Comparison of ENCODE assay signal across 9 mouse cellular contexts in the genomic region with DNA sequence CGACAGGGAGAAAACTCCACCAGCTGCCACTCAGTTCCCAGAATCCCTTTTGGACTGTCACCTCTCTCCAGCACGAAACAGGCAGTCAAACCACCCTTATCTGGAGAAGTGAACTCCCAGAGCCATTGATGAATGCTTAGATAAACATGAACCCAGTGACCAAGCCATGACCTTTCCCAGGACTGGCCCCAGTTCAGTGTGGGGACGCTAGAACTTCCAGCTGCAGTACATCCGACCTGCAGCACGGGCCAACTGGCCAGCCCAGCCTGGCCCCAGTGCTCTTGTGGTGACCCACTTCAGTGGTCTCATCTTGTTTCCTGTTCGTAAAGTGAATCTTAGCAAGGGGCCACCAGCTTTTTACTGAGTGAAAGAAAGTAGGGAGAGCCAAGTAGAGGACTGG. TPM values are rescaled to one million over a fixed set of nuclear protein-coding genes. Genes with fewer than 3 reads are reported as not detected.
A peak's percentile ranks its signal among the peaks of the same experiment; 100 is the strongest.
DNase-seq lines count a peak whose midpoint lies in the region; ATAC-seq and TF ChIP-seq lines count a peak whose summit lies in the region.
"Had no signal": no experiment of that assay in that cellular context is flagged by ENCODE, and none has a peak within 500 bp of the region (broad histone marks: within the 10 kb centered on the region; RNA-seq: fewer than 3 reads in every experiment).

No protein-coding gene starts in this region.

- WGBS in heart, adult 2 months = 28% methylated on average over 6 of the region's 6 CpGs
- WGBS in liver, embryonic 12.5 days (ENCODE audit: insufficient replicate concordance) = 26% methylated on average over 6 of the region's 6 CpGs
- 50% methylated on average over 6 of the region's 6 CpGs for WGBS in midbrain, embryonic 13.5 days

- no peaks in the 10 kb centered on the region for H3K79me2 ChIP-seq in heart, adult 2 months (replicated peaks; ENCODE audit: control insufficient read depth, insufficient read depth, low read length)

- peak; percentile 58 for ATAC-seq in liver, embryonic 12.5 days
- no peak for ATAC-seq in midbrain, embryonic 13.5 days
- ATAC-seq: intestine, embryonic 16.5 days had no signal

- no peak for TF ChIP-seq CTCF in heart, adult 2 months (IDR thresholded peaks at IDR 0.05)

- no peak overlapping the region for H3K4me2 ChIP-seq in liver, embryonic 12.5 days
- H3K4me2 ChIP-seq in midbrain, embryonic 13.5 days (replicated peaks) = no peak overlapping the region

- H3K4me3 ChIP-seq in heart, adult 2 months = no peak overlapping the region
- no peak overlapping the region for H3K4me3 ChIP-seq in liver, embryonic 12.5 days
- no peak overlapping the region for H3K4me3 ChIP-seq in midbrain, embryonic 13.5 days (replicated peaks)

- no peak for TF ChIP-seq EP300 in heart, adult 2 months (IDR thresholded peaks at IDR 0.05; ENCODE audit: insufficient read depth, low read depth, low read length)

- DNase-seq in heart, adult 2 months = peak; percentile 34 to 39
- no peak for DNase-seq in heart, postnatal 36 days
- peak; percentile 33 for DNase-seq in adrenal gland, postnatal 10 days
- peak; percentile 45 to 63 for DNase-seq in kidney, adult 8-10 months
- DNase-seq in cerebellum, adult 18-20 months = no peak
- DNase-seq: heart, postnatal 10 days had no signal

- no peak overlapping the region for H3K9ac ChIP-seq in heart, adult 2 months (ENCODE audit: low read depth, low read length)
- H3K9ac ChIP-seq in liver, embryonic 12.5 days = no peak overlapping the region
- no peak overlapping the region for H3K9ac ChIP-seq in midbrain, embryonic 13.5 days (replicated peaks)

- H3K9me3 ChIP-seq in liver, embryonic 12.5 days (replicated peaks) = no peaks in the 10 kb centered on the region
- H3K9me3 ChIP-seq in midbrain, embryonic 13.5 days = no peaks in the 10 kb centered on the region

- no peak overlapping the region for H3K27ac ChIP-seq in heart, adult 2 months
- 0 out of 2 replicates have a peak overlapping the region, but pooled peaks have one; percentile 30 for H3K27ac ChIP-seq in liver, embryonic 12.5 days
- no peak overlapping the region for H3K27ac ChIP-seq in midbrain, embryonic 13.5 days

- H3K4me1 ChIP-seq in heart, adult 2 months (ENCODE audit: control insufficient read depth, insufficient read depth, low read length) = no peaks in the 10 kb centered on the region
- peaks cover 7% of the 10 kb centered on the region for H3K4me1 ChIP-seq in liver, embryonic 12.5 days
- H3K4me1 ChIP-seq in midbrain, embryonic 13.5 days (replicated peaks) = no peaks in the 10 kb centered on the region; the same call in 1 of the 2 replicates

- intact Hi-C loops in heart, adult 2 months (cut with DNase I) = no loop called here
- intact Hi-C loops in heart, postnatal 36 days (cut with DNase I) = no loop called here

- no peaks in the 10 kb centered on the region for H3K27me3 ChIP-seq in heart, adult 2 months (ENCODE audit: control insufficient read depth, insufficient read depth, low read length)
- H3K27me3 ChIP-seq in liver, embryonic 12.5 days (replicated peaks) = peaks cover 15% of the 10 kb centered on the region
- H3K27me3 ChIP-seq in midbrain, embryonic 13.5 days = no peaks in the 10 kb centered on the region

- no peak for TF ChIP-seq POLR2A in heart, adult 2 months (IDR thresholded peaks at IDR 0.05; ENCODE audit: insufficient read depth, low read depth, low read length)

- no peaks in the 10 kb centered on the region for H3K36me3 ChIP-seq in heart, adult 2 months (ENCODE audit: control insufficient read depth, insufficient read depth, low read length)
- H3K36me3 ChIP-seq in liver, embryonic 12.5 days = no peaks in the 10 kb centered on the region
- no peaks in the 10 kb centered on the region for H3K36me3 ChIP-seq in midbrain, embryonic 13.5 days

RNA-seq across cellular contexts. Expression of a gene that starts 36.3 kb away (rescaled TPM):
- 1 to 10 TPM; 2.5 to 2.8 TPM for total RNA-seq in heart, adult 2 months (2021)
- 4.8 and 6.6 TPM in 2 replicates for polyA plus RNA-seq in heart, adult 2 months (2012; rRNA removed)
- total RNA-seq in heart, postnatal 36 days (2021) = 1 to 10 TPM; 1.7 to 1.9 TPM
- 10 to 100 TPM in 1 of 2 experiments, 1 to 10 TPM in 1; 9.1 to 12.0 TPM for total RNA-seq in adrenal gland, postnatal 10 days (2021)
- polyA plus RNA-seq in liver, embryonic 12.5 days (2016; fragmentation: Nextera tagmentation; extraction: Ambion mirVana) = 0.25 and 0.63 TPM in 2 replicates
- 2.5 and 2.9 TPM in 2 replicates for polyA plus RNA-seq in midbrain, embryonic 13.5 days (2015; fragmentation: Nextera tagmentation; extraction: Ambion mirVana)

RNA-seq across cellular contexts. Expression of a gene that starts 58.6 kb away (rescaled TPM):
- total RNA-seq in heart, adult 2 months (2021) = under 1 TPM; 0.75 to 0.84 TPM
- 1.6 and 2.4 TPM in 2 replicates for polyA plus RNA-seq in heart, adult 2 months (2012; rRNA removed)
- total RNA-seq in heart, postnatal 36 days (2021) = 1 to 10 TPM in 1 of 2 experiments, under 1 TPM in 1; 0.41 to 1.1 TPM
- 1 to 10 TPM; 2.3 to 4.0 TPM for total RNA-seq in adrenal gland, postnatal 10 days (2021)
- polyA plus RNA-seq in liver, embryonic 12.5 days (2016; fragmentation: Nextera tagmentation; extraction: Ambion mirVana) = 2.5 and 4.1 TPM in 2 replicates
- 2.0 and 2.8 TPM in 2 replicates for polyA plus RNA-seq in midbrain, embryonic 13.5 days (2015; fragmentation: Nextera tagmentation; extraction: Ambion mirVana)

RNA-seq across cellular contexts. Expression of a gene that starts 59.4 kb away (rescaled TPM):
- total RNA-seq in heart, adult 2 months (2021) = 10 to 100 TPM; 23.9 to 26.4 TPM
- 17.1 and 28.6 TPM in 2 replicates for polyA plus RNA-seq in heart, adult 2 months (2012; rRNA removed)
- total RNA-seq in heart, postnatal 36 days (2021) = 10 to 100 TPM; 25.3 to 29.3 TPM
- total RNA-seq in adrenal gland, postnatal 10 days (2021) = 10 to 100 TPM; 38.8 to 44.0 TPM
- polyA plus RNA-seq in liver, embryonic 12.5 days (2016; fragmentation: Nextera tagmentation; extraction: Ambion mirVana) = 21.3 and 21.8 TPM in 2 replicates
- polyA plus RNA-seq in midbrain, embryonic 13.5 days (2015; fragmentation: Nextera tagmentation; extraction: Ambion mirVana) = 18.3 and 20.5 TPM in 2 replicates

Comparison
In these comparisons a context has a peak if more than half of its experiments do, and no peak if none do; other contexts are left out.
1. DNase-seq: peak in heart, adult 2 months (2 of 2), adrenal gland, postnatal 10 days (single experiment) and kidney, adult 8-10 months (2 of 2); none in heart, postnatal 36 days (0 of 2) and cerebellum, adult 18-20 months (0 of 2).